Mouse (Mus musculus) myocyte (in vitro differentiated cells): ENCODE data around the gene Fbll1.

Experiments used
- POLR2A ChIP-seq: IDR thresholded peaks from one replicate; pipeline ENCODE4 v1.6.1; 2011; ENCODE audit warnings: low read depth, mild to moderate bottlenecking, control low read depth, moderate library complexity; ENCODE audit not compliant: insufficient read length
- POLR2AphosphoS2 ChIP-seq: IDR thresholded peaks from one replicate; pipeline ENCODE4 v1.6.1; 2011; ENCODE audit warnings: low read depth, control low read depth; ENCODE audit not compliant: insufficient read length

DNA sequence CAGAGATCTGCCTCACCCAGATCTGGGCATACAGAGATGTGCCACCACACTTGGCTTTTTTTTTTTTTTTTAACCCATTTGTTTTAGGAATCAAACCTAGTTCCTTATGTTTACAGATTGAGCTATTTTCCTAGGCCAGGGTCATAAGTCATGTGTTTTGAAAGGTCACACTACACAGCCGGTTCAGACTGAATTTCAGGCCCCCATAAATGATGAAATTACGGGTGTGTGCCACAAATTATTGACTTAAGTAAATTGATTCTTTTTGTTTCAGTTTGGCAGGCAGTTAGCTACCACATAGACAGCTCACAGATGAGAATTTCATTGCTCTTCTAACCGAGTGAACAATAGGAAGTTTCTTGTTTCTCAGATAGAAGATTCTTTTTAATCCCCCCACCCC is 14.7 kb downstream of the Fbll1 start:
- TF ChIP-seq POLR2A (no peak), POLR2AphosphoS2 (no peak)
